In the genomic region with DNA sequence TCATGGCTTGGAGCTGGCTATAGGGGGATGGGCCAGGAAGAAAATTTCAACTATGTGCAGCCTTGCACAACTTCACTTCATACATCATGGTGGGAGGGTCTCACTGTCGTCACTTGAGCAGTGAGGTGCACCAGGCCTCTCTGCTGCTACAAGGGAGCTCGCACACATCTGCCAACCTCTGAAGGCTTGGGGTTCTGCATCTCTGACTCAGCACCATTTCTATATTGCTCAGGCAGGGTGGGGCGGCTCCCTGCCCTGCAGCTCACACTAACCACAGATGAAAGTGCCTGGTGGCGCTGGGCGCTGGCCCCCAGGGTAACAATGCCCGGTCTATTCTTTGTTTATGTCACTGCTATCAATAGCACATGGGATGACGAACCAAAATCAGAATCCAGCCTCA, we compare ENCODE assay signal across 10 mouse cellular contexts. TPM values are rescaled to one million over a fixed set of nuclear protein-coding genes. Genes with fewer than 3 reads are reported as not detected.
DNase-seq lines count a peak whose midpoint lies in the region; ATAC-seq and TF ChIP-seq lines count a peak whose summit lies in the region.
"Had no signal": no experiment of that assay in that cellular context is flagged by ENCODE, and none has a peak within 500 bp of the region (broad histone marks: within the 10 kb centered on the region; RNA-seq: fewer than 3 reads in every experiment).

No protein-coding gene starts in this region.

- no peak overlapping the region for H3K4me3 ChIP-seq in heart, embryonic 12.5 days
- H3K4me3 ChIP-seq in liver, postnatal 0 days (ENCODE audit: low read depth, low read length) = no peak overlapping the region
- H3K4me3 ChIP-seq in forebrain, embryonic 16.5 days (replicated peaks; ENCODE audit: low read length) = no peak overlapping the region

- H3K9me3 ChIP-seq in heart, embryonic 12.5 days (replicated peaks) = no peaks in the 10 kb centered on the region
- H3K9me3 ChIP-seq in liver, postnatal 0 days (ENCODE audit: low read length) = no peaks in the 10 kb centered on the region
- H3K9me3 ChIP-seq in forebrain, embryonic 16.5 days (ENCODE audit: control insufficient read depth, low read length) = no peaks in the 10 kb centered on the region

- peaks cover 49% of the 10 kb centered on the region for H3K4me1 ChIP-seq in heart, embryonic 12.5 days (replicated peaks)
- peaks cover 14% of the 10 kb centered on the region for H3K4me1 ChIP-seq in liver, postnatal 0 days (ENCODE audit: insufficient read depth)
- H3K4me1 ChIP-seq in forebrain, embryonic 16.5 days (replicated peaks; ENCODE audit: control insufficient read depth, insufficient read depth, low read length) = peaks cover 3% of the 10 kb centered on the region

- no peaks in the 10 kb centered on the region for H3K27me3 ChIP-seq in heart, embryonic 12.5 days (replicated peaks)
- no peaks in the 10 kb centered on the region for H3K27me3 ChIP-seq in liver, postnatal 0 days (ENCODE audit: insufficient read depth, low read length)
- H3K27me3 ChIP-seq in forebrain, embryonic 16.5 days (replicated peaks; ENCODE audit: control insufficient read depth, insufficient read depth, low read length) = no peaks in the 10 kb centered on the region
- H3K27me3 ChIP-seq: CH12.LX had no signal

- H3K36me3 ChIP-seq in heart, embryonic 12.5 days = peaks cover 51% of the 10 kb centered on the region
- H3K36me3 ChIP-seq in liver, postnatal 0 days (replicated peaks; ENCODE audit: insufficient read depth, low read length) = peaks cover 57% of the 10 kb centered on the region
- peaks cover 3% of the 10 kb centered on the region; the same call in 1 of the 2 replicates for H3K36me3 ChIP-seq in forebrain, embryonic 16.5 days (ENCODE audit: control insufficient read depth, insufficient read depth)

- ATAC-seq in frontal cortex, adult (ENCODE audit: low TSS enrichment) = peak; percentile 27; the same call in 1 of the 2 replicates
- peak; percentile 76 for ATAC-seq in heart, embryonic 12.5 days (ENCODE audit: insufficient number of reproducible peaks, low FRiP score)
- ATAC-seq in liver, postnatal 0 days = peak; percentile 60
- ATAC-seq in forebrain, embryonic 16.5 days = no peak

- no peak for DNase-seq in frontal cortex, postnatal 10 days (ENCODE audit: low spot score in 2 of 2)
- DNase-seq in 3134 (ENCODE audit: extremely low read depth, insufficient read length, low spot score) = peak; percentile 79
- no peak for DNase-seq in liver, postnatal 0 days
- DNase-seq in thymus, postnatal 36 days = no peak
- no peak for DNase-seq in natural killer cell, adult 2 months (ENCODE audit: low spot score in 2 of 2)

- H3K27ac ChIP-seq in heart, embryonic 12.5 days (ENCODE audit: poor library complexity, severe bottlenecking) = peak overlapping the region; percentile 83
- H3K27ac ChIP-seq in liver, postnatal 0 days (ENCODE audit: low read depth) = peak overlapping the region; percentile 67
- H3K27ac ChIP-seq in forebrain, embryonic 16.5 days (ENCODE audit: low read length) = no peak overlapping the region

- H3K4me2 ChIP-seq in heart, embryonic 12.5 days = peak overlapping the region; percentile 24
- H3K4me2 ChIP-seq in liver, postnatal 0 days (ENCODE audit: low read depth, low read length) = no peak overlapping the region
- H3K4me2 ChIP-seq in forebrain, embryonic 16.5 days (ENCODE audit: low read length) = no peak overlapping the region

- no peak for TF ChIP-seq CTCF in liver, postnatal 0 days (IDR thresholded peaks at IDR 0.05; ENCODE audit: low read depth)

- no peak for TF ChIP-seq EP300 in liver, postnatal 0 days (IDR thresholded peaks at IDR 0.05; ENCODE audit: low read depth)

- WGBS in heart, embryonic 12.5 days = 30% methylated on average over 7 of the region's 7 CpGs
- WGBS in liver, postnatal 0 days (ENCODE audit: insufficient replicate concordance) = 56% methylated on average over 7 of the region's 7 CpGs
- WGBS in forebrain, embryonic 16.5 days = 81% methylated on average over 7 of the region's 7 CpGs

- H3K9ac ChIP-seq in heart, embryonic 12.5 days = no peak overlapping the region
- H3K9ac ChIP-seq in liver, postnatal 0 days (replicated peaks) = no peak overlapping the region
- no peak overlapping the region for H3K9ac ChIP-seq in forebrain, embryonic 16.5 days (replicated peaks; ENCODE audit: low read depth, low read length)

RNA-seq across cellular contexts. Expression of a gene that starts 19.0 kb away (rescaled TPM):
- 49.3 and 51.1 TPM in 2 replicates for polyA plus RNA-seq in heart, embryonic 12.5 days (2016; fragmentation: Nextera tagmentation; extraction: Ambion mirVana)
- 19.2 and 21.5 TPM in 2 replicates for polyA plus RNA-seq in liver, postnatal 0 days (2015; fragmentation: Nextera tagmentation; extraction: Ambion mirVana)
- polyA plus RNA-seq in forebrain, embryonic 16.5 days (2015; fragmentation: Nextera tagmentation; extraction: Ambion mirVana) = 31.9 and 34.2 TPM in 2 replicates

RNA-seq across cellular contexts. Expression of a gene that starts 20.4 kb away (rescaled TPM):
- 6.5 and 7.3 TPM in 2 replicates for polyA plus RNA-seq in heart, embryonic 12.5 days (2016; fragmentation: Nextera tagmentation; extraction: Ambion mirVana)
- polyA plus RNA-seq in liver, postnatal 0 days (2015; fragmentation: Nextera tagmentation; extraction: Ambion mirVana) = 3.0 TPM in 2 replicates
- polyA plus RNA-seq in forebrain, embryonic 16.5 days (2015; fragmentation: Nextera tagmentation; extraction: Ambion mirVana) = 11.1 and 12.4 TPM in 2 replicates

RNA-seq across cellular contexts. Expression of a gene that starts 32.2 kb away (rescaled TPM):
- polyA plus RNA-seq in heart, embryonic 12.5 days (2016; fragmentation: Nextera tagmentation; extraction: Ambion mirVana) = 111 and 118 TPM in 2 replicates
- polyA plus RNA-seq in liver, postnatal 0 days (2015; fragmentation: Nextera tagmentation; extraction: Ambion mirVana) = 28.1 and 32.6 TPM in 2 replicates
- 124 and 126 TPM in 2 replicates for polyA plus RNA-seq in forebrain, embryonic 16.5 days (2015; fragmentation: Nextera tagmentation; extraction: Ambion mirVana)

RNA-seq across cellular contexts. Expression of a gene that starts 40.9 kb away (rescaled TPM):
- not detected in 2 replicates for polyA plus RNA-seq in heart, embryonic 12.5 days (2016; fragmentation: Nextera tagmentation; extraction: Ambion mirVana)
- 0.09 TPM in 1 of 2 replicates, not detected in the other for polyA plus RNA-seq in liver, postnatal 0 days (2015; fragmentation: Nextera tagmentation; extraction: Ambion mirVana)
- polyA plus RNA-seq in forebrain, embryonic 16.5 days (2015; fragmentation: Nextera tagmentation; extraction: Ambion mirVana) = not detected in 2 replicates
- polyA plus RNA-seq: gonadal fat pad, adult 2 months had no signal

RNA-seq across cellular contexts. Expression of a gene that starts 51.1 kb away (rescaled TPM):
- 1.5 and 1.9 TPM in 2 replicates for polyA plus RNA-seq in heart, embryonic 12.5 days (2016; fragmentation: Nextera tagmentation; extraction: Ambion mirVana)
- polyA plus RNA-seq in liver, postnatal 0 days (2015; fragmentation: Nextera tagmentation; extraction: Ambion mirVana) = 1.5 and 1.7 TPM in 2 replicates
- 11.0 and 13.7 TPM in 2 replicates for polyA plus RNA-seq in forebrain, embryonic 16.5 days (2015; fragmentation: Nextera tagmentation; extraction: Ambion mirVana)
